Mouse (Mus musculus) forebrain, embryonic 11.5 days (tissue): ENCODE results near the gene Moap1. TPM values are rescaled to one million over a fixed set of nuclear protein-coding genes. Genes with fewer than 3 reads are reported as not detected.
A peak's percentile ranks its signal among the peaks of the same experiment; 100 is the strongest.

Experiments
- ATAC-seq: fragments of 200-750 bp; cut with Nextera tagmentation; replicated peaks from 2 replicates; pipeline ENCODE4 v1.8.0; 2017; ENCODE audit warnings: moderate TSS enrichment; ENCODE audit not compliant: low FRiP score
- DNase-seq: peaks from one replicate; pipeline ENCODE4 v3.0.0-alpha.2; 2017; ENCODE audit warnings: low spot score
- H3K27ac ChIP-seq: fragments of 300-500 bp; sonication (generic); 2 replicates; pipeline ENCODE4 v1.5.1; 2014; ENCODE audit warnings: low read depth, low read length
- H3K27me3 ChIP-seq: fragments of 300-500 bp; sonication (generic); 2 replicates; pipeline ENCODE4 v1.6.1; 2014; ENCODE audit warnings: mild to moderate bottlenecking, low read length, mixed read lengths; ENCODE audit not compliant: control insufficient read depth, insufficient read depth
- H3K36me3 ChIP-seq: fragments of 300-500 bp; sonication (generic); 2 replicates; pipeline ENCODE4 v1.6.1; 2014; ENCODE audit warnings: mild to moderate bottlenecking, low read length, moderate library complexity, mixed read lengths; ENCODE audit not compliant: control insufficient read depth, insufficient read depth
- H3K4me1 ChIP-seq: fragments of 300-500 bp; sonication (generic); replicated peaks from 2 replicates; pipeline ENCODE4 v1.6.1; 2014; ENCODE audit warnings: low read length, mixed read lengths; ENCODE audit not compliant: control insufficient read depth, insufficient read depth
- H3K4me2 ChIP-seq: fragments of 300-500 bp; sonication (generic); 2 replicates; pipeline ENCODE4 v1.6.1; 2014; ENCODE audit warnings: low read depth, mild to moderate bottlenecking, low read length, moderate library complexity, mixed read lengths; ENCODE audit not compliant: severe bottlenecking
- H3K4me3 ChIP-seq: fragments of 300-500 bp; sonication (generic); 2 replicates; pipeline ENCODE4 v1.5.1; 2014; ENCODE audit warnings: low read depth, low read length
- H3K9ac ChIP-seq: fragments of 300-500 bp; sonication (generic); 2 replicates; pipeline ENCODE4 v1.6.1; 2014; ENCODE audit warnings: low read length
- H3K9me3 ChIP-seq: fragments of 300-500 bp; sonication (generic); 2 replicates; pipeline ENCODE4 v1.6.1; 2016; ENCODE audit warnings: low read length, mixed read lengths; ENCODE audit not compliant: control insufficient read depth
- WGBS: fragments of 180-500 bp; shearing (Covaris S2); extraction: QIAGEN DNeasy Blood & Tissue Kit; methylation state at CpG from one replicate; pipeline ENCODE4 v1.1.7; 2014; 5-methylcytosine and 5-hydroxymethylcytosine counted together
- polyA plus RNA-seq: library from polyadenylated mRNA; unstranded; fragments of >200 nt; fragmentation: Nextera tagmentation; extraction: Ambion mirVana; gene quantifications from 2 replicates; pipeline ENCODE4 v1.2.1, GENCODE M21; 2014

Moap1 gene
- polyA plus RNA-seq, 1 experiment from 2014 or later: 34.4 TPM

- peak overlapping the region; percentile 92 for H3K4me2 ChIP-seq
- no peaks in the 10 kb centered on the region for H3K9me3 ChIP-seq
- WGBS: 76% methylated on average over 6 of the region's 6 CpGs
- DNase-seq: no peak
- H3K4me1 ChIP-seq: peaks cover 10% of the 10 kb centered on the region
- no peaks in the 10 kb centered on the region for H3K36me3 ChIP-seq
- no peak overlapping the region for H3K27ac ChIP-seq
- no peaks in the 10 kb centered on the region for H3K27me3 ChIP-seq
- H3K9ac ChIP-seq: no peak overlapping the region
- ATAC-seq: no peak
- H3K4me3 ChIP-seq: peak overlapping the region; percentile 73; the same call in 1 of the 2 replicates
Observed at GRCm38 (mm10) chr12:102705906-102706640, 37.4 kb downstream of the Moap1 start.

- Histone ChIP-seq H3K27ac (0 out of 2 replicates have a peak overlapping the region, but pooled peaks have one; percentile 37), H3K4me3 (peak overlapping the region; percentile 73), H3K4me2 (peak overlapping the region; percentile 92), H3K4me1 (peaks cover 10% of the 10 kb centered on the region), H3K9me3 (no peaks in the 10 kb centered on the region), H3K9ac (peak overlapping the region; percentile 84), H3K27me3 (no peaks in the 10 kb centered on the region), H3K36me3 (no peaks in the 10 kb centered on the region)
- 2% methylated on average over 28 of the region's 45 CpGs for WGBS
- ATAC-seq (peak; percentile 83), DNase-seq (peak; percentile 91)
Observed at GRCm38 (mm10) chr12:102705216-102705871, 38.1 kb downstream of the Moap1 start.

- peaks cover 10% of the 10 kb centered on the region for H3K4me1 ChIP-seq
- DNase-seq (peak; percentile 84), ATAC-seq (peak; percentile 80)
- 0% methylated on average over 68 of the region's 105 CpGs for WGBS
- peak within 1 kb of the TSS; percentile 46; the same call in 1 of the 2 replicates for H3K27ac ChIP-seq
- peak within 1 kb of the TSS; percentile 92 for H3K4me2 ChIP-seq
- peak within 1 kb of the TSS; percentile 73 for H3K4me3 ChIP-seq
- H3K9ac ChIP-seq: peak within 1 kb of the TSS; percentile 84
- H3K36me3 ChIP-seq: no peaks in the 10 kb centered on the region
- no peaks in the 10 kb centered on the region for H3K9me3 ChIP-seq
- H3K27me3 ChIP-seq: no peaks in the 10 kb centered on the region
Observed at GRCm38 (mm10) chr12:102704457-102705198, 38.8 kb downstream of the Moap1 start, which contains the start of gene Itpk1. TSS of gene Itpk1 (minus strand) at chr12:102704930.

- Histone ChIP-seq H3K4me3 (peak overlapping the region; percentile 73), H3K9ac (peak overlapping the region; percentile 70), H3K27ac (no peak overlapping the region), H3K4me1 (peaks cover 16% of the 10 kb centered on the region), H3K4me2 (peak overlapping the region; percentile 92), H3K36me3 (no peaks in the 10 kb centered on the region), H3K27me3 (no peaks in the 10 kb centered on the region), H3K9me3 (no peaks in the 10 kb centered on the region)
- no peak for DNase-seq
- WGBS: 10% methylated on average over 17 of the region's 17 CpGs
- peak; percentile 4; the same call in 1 of the 2 replicates for ATAC-seq
Observed at GRCm38 (mm10) chr12:102703921-102704408, 39.5 kb downstream of the Moap1 start.

- H3K4me1 ChIP-seq: peaks cover 21% of the 10 kb centered on the region
- no peaks in the 10 kb centered on the region for H3K9me3 ChIP-seq
- ATAC-seq (no peak), DNase-seq (peak; percentile 64)
- no peaks in the 10 kb centered on the region for H3K36me3 ChIP-seq
- H3K27ac ChIP-seq: no peak overlapping the region
- 34% methylated on average over 6 of the region's 6 CpGs for WGBS
- H3K4me3 ChIP-seq: peak overlapping the region; percentile 73
- peak overlapping the region; percentile 92 for H3K4me2 ChIP-seq
- H3K27me3 ChIP-seq: no peaks in the 10 kb centered on the region
- H3K9ac ChIP-seq: peak overlapping the region; percentile 70
Observed at GRCm38 (mm10) chr12:102703441-102703840, 40.0 kb downstream of the Moap1 start.

GRCm38 (mm10) chr12:102703111-102703412 is 40.4 kb downstream of the Moap1 start:
- Histone ChIP-seq H3K4me3 (peak overlapping the region; percentile 73; the same call in 1 of the 2 replicates), H3K9me3 (no peaks in the 10 kb centered on the region), H3K9ac (peak overlapping the region; percentile 28; the same call in 1 of the 2 replicates), H3K36me3 (no peaks in the 10 kb centered on the region), H3K4me2 (peak overlapping the region; percentile 92), H3K27ac (peak overlapping the region; percentile 55; the same call in 1 of the 2 replicates), H3K4me1 (peaks cover 25% of the 10 kb centered on the region), H3K27me3 (no peaks in the 10 kb centered on the region)
- ATAC-seq (no peak), DNase-seq (no peak)
- 4% methylated on average over 4 of the region's 4 CpGs for WGBS

GRCm38 (mm10) chr12:102702356-102703110 is 40.9 kb downstream of the Moap1 start:
- Histone ChIP-seq H3K9ac (no peak overlapping the region; the same call in 1 of the 2 replicates), H3K36me3 (no peaks in the 10 kb centered on the region), H3K4me2 (peak overlapping the region; percentile 92), H3K9me3 (no peaks in the 10 kb centered on the region), H3K4me3 (peak overlapping the region; percentile 73; the same call in 1 of the 2 replicates), H3K27ac (peak overlapping the region; percentile 55; the same call in 1 of the 2 replicates), H3K27me3 (no peaks in the 10 kb centered on the region), H3K4me1 (peaks cover 30% of the 10 kb centered on the region)
- WGBS: 5% methylated on average over 15 of the region's 15 CpGs
- DNase-seq (peak; percentile 87), ATAC-seq (no peak)
